Mouse (Mus musculus) adrenal gland, postnatal 4 days (tissue): ENCODE measurements around the gene Mettl9. TPM values are rescaled to one million over a fixed set of nuclear protein-coding genes. Genes with fewer than 3 reads are reported as not detected.

Experiments used
- DNase-seq, 2 experiments: peaks; one replicate each; pipeline ENCODE4 v3.0.0; 2021 to 2022; ENCODE audit warnings: low spot score in 2 of 2, mixed read lengths in 2 of 2
- total RNA-seq, 2 experiments: library from RNA; stranded (reverse); gene quantifications; 2 replicates each; pipeline ENCODE4 v1.2.3; 2021

Mettl9 gene
- total RNA-seq, 2 experiments from 2014 or later, result 134 to 136 TPM

- DNase-seq, result no peak
Measured at GRCm38 (mm10) chr7:121093026-121093425, 58.8 kb downstream of the Mettl9 start.

- no peak for DNase-seq
Measured at GRCm38 (mm10) chr7:121098614-121099389, 64.6 kb downstream of the Mettl9 start.

GRCm38 (mm10) chr7:121107851-121108250, 73.6 kb downstream of the Mettl9 start:
- DNase-seq, result no peak

- no peak for DNase-seq
Measured at GRCm38 (mm10) chr7:121111321-121111720, 77.1 kb downstream of the Mettl9 start.

GRCm38 (mm10) chr7:121111762-121112161, 77.5 kb downstream of the Mettl9 start:
- DNase-seq, result no peak

- DNase-seq, result peak; percentile 66 to 67
Measured at GRCm38 (mm10) chr7:121120143-121120818, 86.0 kb downstream of the Mettl9 start.

Other genes with a start within 250 kb of the Mettl9 start
- gene Gm5737, start 222.1 kb upstream of the Mettl9 start, total RNA-seq, result not detected
- gene Eef2k, start 191.6 kb upstream of the Mettl9 start, total RNA-seq, result 10 to 100 TPM; 53.3 to 54.2 TPM
- 10 to 100 TPM; 31.1 to 32.2 TPM for gene Polr3e, start 116.7 kb upstream of the Mettl9 start, total RNA-seq
- gene Cdr2, start 52.1 kb upstream of the Mettl9 start, total RNA-seq, result 10 to 100 TPM; 11.9 to 18.0 TPM
- not detected for gene Mfsd13b, start 51.9 kb upstream of the Mettl9 start, total RNA-seq
- 1 to 10 TPM; 3.0 to 3.4 TPM for gene Igsf6, start 40.1 kb downstream of the Mettl9 start, total RNA-seq
- 1 to 10 TPM; 1.7 to 1.9 TPM for gene Otoa, start 47.2 kb downstream of the Mettl9 start, total RNA-seq